Mouse (Mus musculus): Measurements from ENCODE around the gene Vav2. TPM values are rescaled to one million over a fixed set of nuclear protein-coding genes. Genes with fewer than 3 reads are reported as not detected.
A peak's percentile ranks its signal among the peaks of the same experiment; 100 is the strongest.

Gene Vav2
- total RNA-seq, 1 experiment from 2014 or later: 26.8 TPM

DNA sequence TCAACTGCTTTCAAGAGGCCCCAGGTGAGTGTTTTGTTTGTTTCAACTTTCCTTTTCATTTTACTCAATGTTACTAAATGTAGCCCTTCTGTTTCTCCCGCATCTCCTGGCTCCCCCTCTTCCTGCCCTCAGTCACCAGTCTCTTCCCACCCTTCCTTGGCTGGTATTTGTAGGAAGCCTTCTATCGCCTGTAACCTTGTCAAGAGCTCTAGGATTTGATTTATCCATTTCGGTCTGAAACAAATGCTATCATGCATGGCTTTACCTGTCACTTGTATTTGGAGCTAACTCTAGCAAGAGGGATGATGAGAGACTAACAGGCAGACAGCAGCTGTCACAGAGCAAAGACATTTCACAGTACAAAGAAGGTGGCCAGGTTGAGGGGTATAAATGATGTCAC is 18.6 kb downstream of the Vav2 start:
- DNase-seq: no peak

DNA sequence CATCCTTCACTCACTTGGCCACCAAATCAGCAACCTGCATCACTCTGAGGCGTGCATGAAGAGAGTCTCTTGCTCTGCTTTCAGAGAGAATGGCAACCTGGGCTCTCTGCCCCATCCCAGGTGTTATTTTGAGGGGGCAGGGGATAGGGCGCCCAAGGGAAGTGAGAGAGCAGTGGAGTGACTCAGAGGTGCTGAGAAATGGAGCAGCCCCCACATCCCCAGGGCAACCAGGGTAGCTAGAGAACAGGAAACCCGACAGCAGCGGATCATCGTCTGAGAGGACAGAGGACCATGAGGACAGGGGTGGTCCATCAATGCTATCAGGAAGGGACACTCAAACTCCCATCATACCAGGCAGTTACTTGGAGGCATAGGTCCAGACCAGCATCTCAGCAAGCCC is 19.9 kb downstream of the Vav2 start:
- no peak for DNase-seq

DNA sequence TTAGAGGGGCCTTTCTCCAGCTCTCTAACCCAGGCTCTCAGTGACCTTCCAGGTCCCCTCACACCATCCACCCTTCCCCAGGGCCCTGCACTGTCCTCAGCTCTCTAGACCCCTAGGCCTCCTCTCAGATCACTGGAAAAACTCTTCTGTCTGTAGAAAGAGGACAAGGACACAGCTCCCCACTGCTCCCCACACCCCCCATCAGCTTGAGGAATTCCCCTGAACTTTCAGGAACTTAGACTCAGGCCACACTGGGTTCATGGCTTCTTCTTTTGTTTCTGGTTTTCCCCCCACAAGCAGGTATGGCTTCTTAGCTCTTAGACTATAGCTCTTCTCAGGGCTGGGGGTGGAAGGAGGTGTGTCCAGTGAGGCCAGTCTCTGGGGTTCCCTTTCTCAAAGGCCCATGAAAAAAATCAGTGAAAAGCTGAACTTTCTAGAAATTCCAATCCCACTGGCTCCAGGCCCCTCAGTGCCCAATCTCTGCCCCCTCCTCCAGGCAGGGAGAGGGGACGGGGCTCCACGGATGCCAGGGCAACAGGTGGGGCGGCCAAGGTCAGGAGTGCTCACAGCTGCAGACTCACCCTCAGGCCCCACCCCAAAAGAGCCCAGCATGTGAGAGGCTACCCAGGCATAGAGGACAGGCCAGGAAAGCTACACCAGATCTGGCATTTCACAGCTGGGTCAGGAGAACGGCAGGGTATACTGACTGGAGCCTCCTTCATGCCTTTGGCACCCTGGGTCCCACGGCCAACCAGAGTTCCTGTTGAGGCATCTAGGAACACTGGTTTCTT is 21.5 kb downstream of the Vav2 start:
- no peak for DNase-seq

GRCm38 (mm10) chr2:27404375-27405093 is 22.3 kb downstream of the Vav2 start:
- no peak for DNase-seq

- DNase-seq: no peak
These were observed 25.3 kb downstream of the Vav2 start for GRCm38 (mm10) chr2:27401544-27401943.

- no peak for DNase-seq
These were observed 26.8 kb downstream of the Vav2 start for GRCm38 (mm10) chr2:27400083-27400482.

DNA sequence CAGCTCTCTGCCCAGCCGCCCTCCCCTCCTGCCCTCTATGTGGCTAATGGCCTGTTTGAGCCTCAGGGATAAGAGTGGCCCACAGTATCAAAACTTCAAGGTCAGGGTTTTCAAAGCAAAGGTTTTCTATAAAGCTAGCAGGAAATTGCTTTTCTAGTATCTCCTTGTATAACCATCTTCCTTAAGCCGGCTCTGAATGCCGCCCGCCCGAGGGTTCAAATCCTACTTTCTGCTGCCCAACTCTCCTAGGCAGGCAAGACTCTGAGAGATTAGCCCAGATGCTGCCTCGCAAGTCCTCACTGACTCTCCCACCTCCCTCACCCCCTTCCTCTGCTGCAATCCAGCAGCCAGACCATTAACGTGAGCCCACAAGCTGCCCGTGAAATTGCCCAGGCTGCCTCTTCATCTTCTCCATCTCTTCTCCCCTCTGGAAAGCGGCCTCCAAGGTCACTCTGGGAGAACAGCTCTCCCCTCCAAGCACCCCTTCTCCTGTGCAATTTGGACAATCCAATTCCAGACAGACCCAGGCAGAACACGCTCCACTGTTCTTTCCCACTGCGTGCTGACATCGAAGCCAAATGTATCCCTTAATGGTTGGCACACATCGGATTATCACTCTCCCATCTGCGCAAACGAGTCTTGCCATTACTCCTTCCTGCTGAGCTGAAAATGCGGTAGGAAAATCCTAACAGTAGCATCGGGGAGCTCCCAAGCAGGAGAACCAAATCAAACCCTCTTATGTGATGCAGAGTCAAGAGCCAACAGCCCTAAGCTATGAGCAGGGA is 30.0 kb downstream of the Vav2 start:
- no peak for DNase-seq

DNA sequence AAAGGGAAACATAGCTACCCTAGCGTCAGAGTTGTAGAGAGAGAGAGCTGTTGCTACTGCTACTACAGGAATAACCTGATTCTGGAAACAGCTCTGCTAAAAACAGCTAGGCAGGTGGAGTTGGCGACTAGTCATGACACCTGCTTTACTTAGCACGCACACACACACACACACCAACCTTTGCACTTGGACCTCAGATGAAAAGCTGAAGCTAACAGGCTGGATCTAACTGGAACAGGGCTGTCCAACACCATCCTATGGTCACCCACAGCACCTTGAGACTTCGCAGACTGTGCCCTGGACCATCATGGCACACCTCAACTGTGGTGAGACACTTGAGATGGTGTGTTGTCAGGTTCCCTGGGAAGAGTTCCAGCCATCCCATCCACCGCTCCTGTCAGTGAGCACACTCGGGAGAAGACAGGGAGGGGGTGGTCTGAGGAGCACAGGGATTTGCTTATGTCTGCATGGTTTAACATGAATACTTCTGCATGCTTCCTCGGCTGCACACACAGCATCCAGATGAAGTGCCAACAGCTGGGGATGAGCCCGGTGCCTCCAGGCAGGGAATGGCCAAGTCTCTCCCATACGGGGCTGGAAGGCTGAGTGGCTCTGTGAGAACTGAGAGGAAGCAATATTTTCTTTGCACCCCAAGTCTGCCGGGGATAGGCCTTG is 32.5 kb downstream of the Vav2 start:
- DNase-seq: no peak

- no peak for DNase-seq
These were observed 34.6 kb downstream of the Vav2 start for GRCm38 (mm10) chr2:27392278-27392677.

GRCm38 (mm10) chr2:27390775-27391174 is 36.1 kb downstream of the Vav2 start:
- peak; percentile 32 for DNase-seq

GRCm38 (mm10) chr2:27390325-27390724 is 36.5 kb downstream of the Vav2 start:
- no peak for DNase-seq

GRCm38 (mm10) chr2:27389272-27390162 is 37.3 kb downstream of the Vav2 start:
- no peak for DNase-seq

DNA sequence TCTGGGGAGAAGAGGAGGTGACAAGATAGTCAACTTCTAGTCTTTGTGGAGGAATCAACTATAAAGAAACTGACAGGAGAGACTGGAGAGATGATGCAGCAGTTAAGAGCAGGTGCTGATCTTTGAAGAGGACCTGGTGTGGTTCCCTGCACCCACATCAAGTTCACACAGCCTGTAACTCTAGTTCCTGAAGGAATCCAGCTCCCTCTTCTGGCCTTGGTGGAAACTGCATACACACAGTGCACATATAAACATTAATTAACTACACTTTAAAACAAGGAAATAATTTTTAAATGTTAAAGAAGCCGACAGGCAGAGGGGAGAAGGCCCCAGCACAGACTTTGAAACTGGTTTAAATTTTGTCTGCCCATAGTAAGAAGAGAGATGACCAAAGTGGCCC is 39.6 kb downstream of the Vav2 start:
- no peak for DNase-seq

- DNase-seq: no peak
These were observed 45.1 kb downstream of the Vav2 start for GRCm38 (mm10) chr2:27381698-27382097.

DNA sequence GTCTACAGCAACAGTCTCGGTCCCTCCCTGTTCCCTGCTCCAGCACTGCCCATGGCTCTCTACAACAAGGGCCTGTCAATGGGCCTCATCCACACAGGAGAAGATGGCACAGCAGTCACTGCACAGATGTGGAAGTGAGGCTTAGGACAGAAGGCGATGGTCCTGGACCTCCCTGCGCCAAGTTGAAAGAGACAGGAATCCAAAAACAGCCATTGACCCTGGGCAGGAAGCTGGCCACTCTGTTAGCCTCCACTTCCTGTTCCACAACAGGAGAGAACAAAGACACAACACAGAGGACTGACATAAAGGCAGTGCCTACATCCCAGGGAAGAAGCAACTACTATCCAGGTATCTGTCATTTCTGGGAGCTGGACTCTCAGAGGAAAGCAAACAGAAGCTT is 45.6 kb downstream of the Vav2 start:
- DNase-seq: no peak

DNA sequence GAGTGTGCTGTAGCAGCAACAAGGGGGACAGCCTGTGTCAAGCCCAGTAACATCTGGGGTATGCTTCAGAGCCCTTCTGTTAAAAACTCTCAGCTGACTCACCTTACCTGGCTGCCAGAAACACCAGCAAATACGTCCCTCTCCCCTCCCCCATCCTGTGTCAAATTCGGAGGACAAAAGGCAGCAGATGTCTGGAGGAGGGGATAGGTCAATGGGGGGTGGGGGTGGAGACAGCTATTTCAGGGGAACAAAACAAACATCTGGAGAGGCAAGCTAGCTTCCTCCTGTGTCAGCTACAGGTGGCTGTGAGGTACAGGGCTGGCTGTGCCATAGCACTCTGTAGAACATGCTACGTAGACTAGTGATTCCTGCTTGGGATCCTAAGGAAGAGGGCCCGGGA is 49.0 kb downstream of the Vav2 start:
- no peak for DNase-seq

DNA sequence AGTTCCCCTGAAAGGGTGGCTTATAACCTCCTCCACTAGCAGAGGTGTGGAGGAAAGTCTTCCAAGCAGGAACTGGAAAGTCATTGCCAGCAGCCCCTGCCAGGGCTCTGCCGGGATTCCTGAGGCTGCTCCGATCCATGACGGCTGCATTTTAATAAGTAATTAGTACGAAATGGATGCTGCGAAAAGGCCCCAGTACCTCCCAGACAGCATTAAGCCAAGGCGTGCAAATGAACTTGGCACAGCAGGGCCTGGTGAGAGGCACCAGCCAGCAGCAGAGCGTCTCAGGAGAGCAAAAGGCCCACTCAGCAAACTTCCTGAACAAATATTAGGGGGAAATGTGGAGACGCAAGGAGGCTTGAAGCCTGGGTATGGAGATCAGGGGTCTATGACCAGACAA is 49.7 kb downstream of the Vav2 start:
- DNase-seq: no peak

DNA sequence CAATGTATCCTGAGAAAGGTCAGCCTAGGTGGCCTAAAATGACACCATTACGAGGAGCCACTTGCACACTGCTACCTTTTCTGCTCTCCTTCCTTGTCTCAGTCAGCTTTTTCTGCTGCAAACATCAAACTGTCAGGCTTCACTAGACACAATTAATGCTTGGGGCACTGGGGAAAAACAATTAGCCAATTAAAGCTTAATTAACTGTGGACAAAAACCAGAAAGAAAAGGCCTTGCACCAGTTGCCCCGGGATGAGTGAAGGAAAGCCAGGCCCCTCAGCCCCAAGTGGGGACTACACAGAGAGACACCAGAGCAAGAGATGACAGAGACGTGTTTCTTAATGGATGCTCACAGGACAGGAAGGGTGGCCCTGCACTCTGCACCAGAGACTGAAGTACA is 51.7 kb downstream of the Vav2 start:
- DNase-seq: no peak

DNA sequence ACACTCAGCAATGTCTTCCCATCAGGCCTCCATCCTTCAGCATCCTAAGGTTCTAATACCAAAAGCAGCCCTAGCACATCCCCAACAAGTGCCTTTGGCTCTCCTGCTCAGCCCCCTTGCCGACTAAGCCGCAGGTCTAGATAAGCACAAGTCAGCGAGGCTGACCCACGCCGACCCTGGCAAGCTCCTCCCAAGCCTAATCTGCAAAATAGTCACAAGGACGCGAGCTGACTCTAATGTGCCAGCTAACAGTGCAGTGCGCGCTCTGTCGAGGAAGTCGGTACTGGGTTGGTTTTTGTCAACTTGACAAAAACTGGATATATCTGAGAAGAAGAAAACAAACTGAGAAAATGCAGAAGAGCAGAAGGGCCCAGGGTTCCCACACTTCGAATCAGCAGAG is 53.5 kb downstream of the Vav2 start:
- peak; percentile 65 for DNase-seq

GRCm38 (mm10) chr2:27371450-27371849 is 55.4 kb downstream of the Vav2 start:
- DNase-seq: no peak

DNA sequence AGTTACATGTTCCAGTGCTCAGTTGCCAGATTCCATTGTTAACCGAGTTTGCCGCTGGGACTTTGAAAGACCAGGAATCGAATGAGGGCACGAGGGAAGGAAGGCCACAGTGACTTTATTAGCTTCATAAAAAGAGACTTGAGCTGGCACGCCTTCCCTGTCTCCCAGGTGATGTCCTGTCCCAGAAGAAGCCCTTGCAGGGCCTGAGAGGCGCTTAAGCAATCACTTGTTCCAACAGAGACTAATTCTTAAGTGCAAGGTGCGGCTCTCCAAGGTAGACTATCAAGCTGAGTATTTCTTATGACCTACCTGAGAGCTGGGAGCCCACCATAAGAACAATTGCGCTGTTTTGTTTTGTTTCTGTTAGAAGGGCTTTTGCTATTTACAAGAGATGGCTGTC is 57.9 kb downstream of the Vav2 start:
- DNase-seq: no peak

Measured in adrenal gland, postnatal 25 days (tissue).